Mouse (Mus musculus) gastrocnemius, adult 18-20 months (tissue): Measurements from ENCODE around the gene Dcaf12l1. TPM values are rescaled to one million over a fixed set of nuclear protein-coding genes. Genes with fewer than 3 reads are reported as not detected.
"Not testable (repeated sequence)": the region's sequence is repeated elsewhere in the genome, so short reads cannot be mapped to it uniquely, and the experiment has no call there.

Source experiments
- DNase-seq: peaks from one replicate; pipeline ENCODE4 v3.0.0; 2021; ENCODE audit warnings: low spot score
- long read RNA-seq, 2 experiments: library from polyadenylated mRNA; stranded (forward); transcript quantifications; one replicate each; pipeline ENCODE4 v2.0.0; 2021
- total RNA-seq, 2 experiments: library from RNA; stranded (reverse); gene quantifications; 2 replicates each; pipeline ENCODE4 v1.2.3; 2021

Dcaf12l1 gene
- under 1 TPM; 0.12 to 0.27 TPM for total RNA-seq
- long read RNA-seq, experiment 1, result 0 reads
- long read RNA-seq, experiment 2, result 0 reads

- DNase-seq, result peak; percentile 2
Observed at GRCm38 (mm10) chrX:44789761-44790411, at the start of gene Dcaf12l1. Gene Dcaf12l1, minus strand, starts transcription at chrX:44790197.

- DNase-seq, result not testable (repeated sequence)
Observed at GRCm38 (mm10) chrX:44809356-44809755, 19.4 kb upstream of the Dcaf12l1 start.

GRCm38 (mm10) chrX:44789036-44789760 is 799 bp downstream of the Dcaf12l1 start:
- no peak for DNase-seq
